Mouse (Mus musculus): ENCODE results near the gene Adcy6. TPM values are rescaled to one million over a fixed set of nuclear protein-coding genes. Genes with fewer than 3 reads are reported as not detected.

The Adcy6 gene
- polyA plus RNA-seq, 1 experiment from 2014 or later, result 29.0 TPM

DNA sequence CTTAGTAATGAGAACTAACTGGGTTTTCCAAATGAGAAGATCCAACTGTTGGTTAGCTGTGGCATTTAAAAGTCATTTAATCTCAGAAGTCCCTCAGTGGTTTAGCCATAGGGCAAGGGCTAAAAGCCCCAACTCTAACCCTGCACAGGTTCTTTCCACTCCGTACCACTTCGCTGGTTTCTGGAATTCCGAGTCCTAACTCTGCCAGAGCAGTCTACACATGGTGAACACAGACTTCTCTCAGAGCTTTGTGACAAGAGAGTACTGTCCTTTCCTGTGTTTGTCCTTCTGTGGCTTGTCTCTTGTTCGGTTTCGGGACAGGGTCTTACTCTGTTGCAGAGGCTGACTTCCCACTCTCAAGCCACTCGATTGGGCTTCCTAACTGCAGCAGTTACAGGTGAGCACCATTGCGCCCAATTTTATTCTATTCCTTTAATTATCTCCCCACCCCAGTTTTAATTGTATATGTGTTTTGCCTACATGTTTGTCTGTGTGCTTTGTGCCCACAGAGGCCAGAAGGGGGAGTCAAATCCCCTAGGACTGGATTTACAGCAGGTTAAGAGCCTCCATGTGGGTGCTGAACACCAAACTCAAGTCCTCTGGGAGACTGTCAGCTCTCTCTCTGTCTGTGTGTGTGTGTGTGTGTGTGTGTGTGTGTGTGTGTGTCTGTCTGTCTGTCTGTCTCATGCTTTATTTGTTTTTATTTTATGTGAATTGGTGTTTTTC, 16.8 kb upstream of the Adcy6 start:
- Histone ChIP-seq H3K27me3 (replicated peaks) (peaks cover 56% of the 10 kb centered on the region), H3K4me3 (no peak overlapping the region), H3K9me3 (0 out of 2 replicates have a peak, but pooled peaks cover 4% of the 10 kb centered on the region), H3K4me1 (peaks cover 42% of the 10 kb centered on the region), H3K4me2 (0 out of 2 replicates have a peak overlapping the region, but pooled peaks have one; percentile 16), H3K27ac (replicated peaks) (no peak overlapping the region), H3K9ac (no peak overlapping the region), H3K36me3 (no peaks in the 10 kb centered on the region)
- ATAC-seq (ENCODE audit: extremely low read depth, insufficient number of reproducible peaks, low FRiP score, low TSS enrichment), result no peak
- 69% methylated on average over 7 of the region's 7 CpGs for WGBS

DNA sequence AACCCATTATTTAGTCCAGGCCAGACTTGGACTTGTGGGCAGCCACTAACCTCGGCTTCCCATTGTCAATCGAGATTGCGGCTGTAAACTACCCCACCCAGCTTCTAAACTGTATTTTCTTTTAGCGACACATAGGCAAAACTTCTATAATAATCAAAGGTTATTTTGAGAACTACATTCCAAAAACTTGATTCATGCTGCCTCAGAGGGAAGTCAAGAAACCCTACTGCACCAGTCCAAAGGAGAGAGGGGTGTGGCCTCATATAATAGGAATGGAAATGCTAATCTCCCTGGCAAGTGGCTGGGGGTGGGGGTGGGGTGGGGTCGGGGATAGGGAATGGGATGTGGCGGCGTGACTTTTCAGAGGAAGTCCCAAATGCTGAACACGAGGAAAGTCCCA, 16.2 kb upstream of the Adcy6 start:
- 0 out of 2 replicates have a peak overlapping the region, but pooled peaks have one; percentile 20 for H3K27ac ChIP-seq (replicated peaks)
- H3K4me3 ChIP-seq, result no peak overlapping the region
- 0 out of 2 replicates have a peak overlapping the region, but pooled peaks have one; percentile 16 for H3K4me2 ChIP-seq
- peaks cover 37% of the 10 kb centered on the region for H3K4me1 ChIP-seq
- 0 out of 2 replicates have a peak, but pooled peaks cover 4% of the 10 kb centered on the region for H3K9me3 ChIP-seq
- no peak overlapping the region for H3K9ac ChIP-seq
- peaks cover 54% of the 10 kb centered on the region for H3K27me3 ChIP-seq (replicated peaks)
- no peaks in the 10 kb centered on the region for H3K36me3 ChIP-seq
- WGBS, result 23% methylated on average over 8 of the region's 8 CpGs
- no peak for ATAC-seq (ENCODE audit: extremely low read depth, insufficient number of reproducible peaks, low FRiP score, low TSS enrichment)

DNA sequence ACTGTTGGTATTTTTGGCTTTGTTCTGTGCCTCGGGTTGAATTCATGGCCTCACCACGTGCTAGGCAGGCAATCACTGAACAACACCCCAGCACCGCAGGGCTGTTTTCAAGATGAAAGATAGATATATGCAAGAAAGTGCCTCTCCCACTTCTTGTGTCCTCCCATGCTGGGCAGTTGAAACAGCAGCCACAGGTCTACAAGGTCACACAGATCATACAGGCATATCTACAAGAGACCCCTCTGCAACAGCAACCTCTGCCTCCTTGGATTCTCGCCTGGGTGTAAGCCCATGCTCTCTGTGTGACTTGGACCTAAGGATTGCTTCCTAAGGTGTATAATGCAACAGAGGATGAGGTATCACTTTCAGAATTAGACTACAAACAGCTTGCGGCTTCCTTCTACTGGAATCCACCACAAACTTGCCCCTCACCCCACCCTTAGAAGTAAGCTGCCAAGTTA, 13.5 kb upstream of the Adcy6 start:
- 40% methylated on average over 5 of the region's 5 CpGs for WGBS
- H3K9ac ChIP-seq, result no peak overlapping the region
- peaks cover 15% of the 10 kb centered on the region for H3K4me1 ChIP-seq
- 0 out of 2 replicates have a peak, but pooled peaks cover 4% of the 10 kb centered on the region for H3K9me3 ChIP-seq
- H3K27me3 ChIP-seq (replicated peaks), result peaks cover 33% of the 10 kb centered on the region
- no peak overlapping the region for H3K4me2 ChIP-seq
- no peak for ATAC-seq (ENCODE audit: extremely low read depth, insufficient number of reproducible peaks, low FRiP score, low TSS enrichment)
- H3K27ac ChIP-seq (replicated peaks), result no peak overlapping the region
- H3K36me3 ChIP-seq, result no peaks in the 10 kb centered on the region
- H3K4me3 ChIP-seq, result no peak overlapping the region

DNA sequence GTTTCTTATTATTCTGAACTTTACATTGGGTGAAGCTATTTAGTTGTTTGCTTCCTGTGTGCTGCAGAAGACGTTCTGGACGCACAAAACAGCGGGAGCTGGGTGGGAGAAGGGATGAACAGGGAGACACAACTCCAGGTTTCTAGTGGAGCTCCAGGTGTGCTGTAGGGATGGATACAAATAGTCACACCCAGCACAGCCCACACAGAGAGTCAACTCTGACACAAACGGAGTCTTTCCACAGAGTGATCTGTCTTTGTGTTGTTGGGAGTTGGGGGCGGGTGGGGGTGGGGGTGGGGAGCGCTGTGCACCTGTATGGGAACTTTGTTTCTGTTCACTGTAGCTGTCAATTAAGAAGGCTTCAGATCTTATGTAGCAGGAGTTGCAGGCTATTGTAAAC, 12.8 kb upstream of the Adcy6 start:
- no peak for ATAC-seq (ENCODE audit: extremely low read depth, insufficient number of reproducible peaks, low FRiP score, low TSS enrichment)
- H3K4me2 ChIP-seq, result no peak overlapping the region
- no peak overlapping the region for H3K4me3 ChIP-seq
- peaks cover 12% of the 10 kb centered on the region for H3K4me1 ChIP-seq
- no peaks in the 10 kb centered on the region for H3K36me3 ChIP-seq
- H3K9ac ChIP-seq, result no peak overlapping the region
- 33% methylated on average over 6 of the region's 6 CpGs for WGBS
- peaks cover 26% of the 10 kb centered on the region for H3K27me3 ChIP-seq (replicated peaks)
- no peak overlapping the region for H3K27ac ChIP-seq (replicated peaks)
- 0 out of 2 replicates have a peak, but pooled peaks cover 4% of the 10 kb centered on the region for H3K9me3 ChIP-seq

DNA sequence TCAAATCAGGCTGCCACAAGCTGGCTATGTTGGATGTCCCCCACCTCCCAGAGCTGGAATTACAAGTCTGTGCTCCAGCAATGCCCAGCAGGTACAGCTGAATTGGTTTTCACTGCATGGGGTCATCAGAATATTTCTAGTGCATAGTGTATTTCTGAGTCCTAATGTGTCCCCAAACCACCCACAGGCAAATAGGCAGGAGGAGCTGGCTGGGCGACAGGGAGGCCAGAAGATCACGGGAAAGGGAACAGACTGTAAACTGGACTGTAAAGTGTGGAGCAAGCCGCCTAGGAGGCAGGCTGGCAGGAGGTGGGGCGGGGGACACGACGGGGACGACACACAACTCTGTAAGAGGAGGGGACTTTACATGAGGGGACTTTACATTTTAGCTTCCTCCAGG, 12.3 kb upstream of the Adcy6 start:
- 10% methylated on average over 7 of the region's 7 CpGs for WGBS
- Histone ChIP-seq H3K27ac (replicated peaks) (no peak overlapping the region), H3K4me1 (peaks cover 15% of the 10 kb centered on the region), H3K36me3 (no peaks in the 10 kb centered on the region), H3K9me3 (0 out of 2 replicates have a peak, but pooled peaks cover 4% of the 10 kb centered on the region), H3K4me3 (no peak overlapping the region), H3K4me2 (no peak overlapping the region), H3K9ac (no peak overlapping the region), H3K27me3 (replicated peaks) (peaks cover 22% of the 10 kb centered on the region)
- ATAC-seq (ENCODE audit: extremely low read depth, insufficient number of reproducible peaks, low FRiP score, low TSS enrichment), result no peak

DNA sequence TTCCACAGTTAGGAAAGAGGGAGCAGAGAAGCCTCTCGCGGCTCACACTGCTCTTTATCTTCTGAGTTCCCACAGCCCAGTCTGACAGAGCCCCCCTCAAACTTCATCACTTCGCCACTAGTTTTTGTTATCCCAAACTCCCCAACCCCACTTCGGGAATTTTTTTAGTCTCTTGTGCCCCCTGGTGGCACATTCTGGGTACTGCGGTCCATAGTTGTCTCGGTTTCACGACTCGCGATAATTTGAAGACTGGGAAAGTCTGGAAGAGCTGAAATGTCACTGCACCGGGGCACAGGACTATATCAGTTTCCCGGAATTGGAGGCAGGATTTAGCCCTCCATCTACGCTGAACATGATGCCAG, 7.3 kb upstream of the Adcy6 start:
- under 1% methylated on average over 12 of the region's 12 CpGs for WGBS
- no peaks in the 10 kb centered on the region for H3K36me3 ChIP-seq
- 0 out of 2 replicates have a peak overlapping the region, but pooled peaks have one; percentile 78 for H3K27ac ChIP-seq (replicated peaks)
- H3K9me3 ChIP-seq, result no peaks in the 10 kb centered on the region
- H3K9ac ChIP-seq, result peak overlapping the region; percentile 73
- H3K4me1 ChIP-seq, result peaks cover 34% of the 10 kb centered on the region
- peaks cover 12% of the 10 kb centered on the region; the same call in 1 of the 2 replicates for H3K27me3 ChIP-seq (replicated peaks)
- H3K4me3 ChIP-seq, result peak overlapping the region; percentile 26; the same call in 1 of the 2 replicates
- H3K4me2 ChIP-seq, result peak overlapping the region; percentile 57
- no peak for ATAC-seq (ENCODE audit: extremely low read depth, insufficient number of reproducible peaks, low FRiP score, low TSS enrichment)

DNA sequence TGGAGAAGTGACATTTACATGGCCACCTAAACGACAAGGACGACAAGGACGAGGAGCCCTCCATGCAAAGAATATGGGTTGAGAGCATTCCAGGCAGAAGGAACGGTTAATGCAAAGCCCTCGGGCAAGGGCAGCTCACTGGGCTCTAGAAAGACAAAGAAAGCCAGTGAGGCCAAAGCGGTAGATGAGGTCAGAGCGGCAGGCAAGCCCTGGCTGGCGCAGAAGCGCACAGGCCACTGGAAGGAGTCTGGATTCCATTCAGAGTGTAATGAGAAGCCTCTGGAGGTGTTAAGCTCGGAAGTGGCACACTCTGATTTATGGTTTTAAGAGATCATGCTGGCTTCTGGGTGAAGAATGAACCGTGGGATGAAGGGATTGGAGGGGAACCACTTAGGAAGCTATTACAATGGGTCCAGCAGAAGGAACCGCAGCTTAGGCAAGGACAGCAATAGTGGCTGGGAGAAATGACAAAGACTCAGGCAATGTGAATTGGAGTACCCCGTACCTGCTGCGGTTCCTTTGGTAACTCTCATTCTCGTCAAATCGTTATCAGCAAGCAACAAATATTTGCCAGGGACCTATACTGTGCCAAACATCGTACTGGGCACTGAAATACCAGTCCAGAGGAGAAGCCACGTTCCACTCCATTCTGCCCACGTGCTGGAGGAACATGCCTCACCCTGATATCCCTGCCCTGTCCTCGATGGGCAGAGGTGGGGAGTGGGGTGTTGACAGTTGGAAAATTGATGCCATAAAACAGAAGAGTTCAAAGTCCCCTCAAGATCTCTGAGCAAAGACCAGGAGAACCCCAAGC, 6.7 kb upstream of the Adcy6 start:
- Histone ChIP-seq H3K27ac (replicated peaks) (peak overlapping the region; percentile 78), H3K4me2 (peak overlapping the region; percentile 57), H3K9ac (peak overlapping the region; percentile 17), H3K9me3 (no peaks in the 10 kb centered on the region), H3K27me3 (replicated peaks) (peaks cover 8% of the 10 kb centered on the region; the same call in 1 of the 2 replicates), H3K36me3 (no peaks in the 10 kb centered on the region), H3K4me3 (peak overlapping the region; percentile 26; the same call in 1 of the 2 replicates), H3K4me1 (peaks cover 34% of the 10 kb centered on the region)
- no peak for ATAC-seq (ENCODE audit: extremely low read depth, insufficient number of reproducible peaks, low FRiP score, low TSS enrichment)
- WGBS, result 37% methylated on average over 20 of the region's 20 CpGs

DNA sequence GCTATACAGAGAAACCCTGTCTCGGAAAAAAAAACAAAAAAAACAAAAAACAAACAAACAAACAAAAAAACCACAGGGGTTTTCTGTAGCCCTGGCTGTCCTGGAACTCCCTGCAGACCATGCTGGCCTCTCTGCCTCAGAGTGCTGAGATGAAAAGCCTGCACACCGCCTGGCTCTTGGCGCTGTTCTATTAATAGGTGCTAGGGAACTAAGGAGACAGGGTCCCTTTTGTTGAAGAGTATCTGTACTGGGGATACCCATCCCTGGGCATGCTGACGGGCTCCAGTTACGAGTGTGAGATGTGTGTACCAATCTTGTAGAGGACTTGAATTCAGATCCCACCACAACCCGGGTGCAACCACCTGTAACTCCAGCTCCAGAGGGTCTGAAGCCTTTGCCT, 5.9 kb upstream of the Adcy6 start:
- peaks cover 5% of the 10 kb centered on the region; the same call in 1 of the 2 replicates for H3K27me3 ChIP-seq (replicated peaks)
- peaks cover 34% of the 10 kb centered on the region for H3K4me1 ChIP-seq
- WGBS, result 45% methylated on average over 6 of the region's 6 CpGs
- no peak overlapping the region for H3K4me3 ChIP-seq
- peak overlapping the region; percentile 78 for H3K27ac ChIP-seq (replicated peaks)
- no peak overlapping the region for H3K4me2 ChIP-seq
- no peak overlapping the region for H3K9ac ChIP-seq
- H3K9me3 ChIP-seq, result no peaks in the 10 kb centered on the region
- ATAC-seq (ENCODE audit: extremely low read depth, insufficient number of reproducible peaks, low FRiP score, low TSS enrichment), result no peak
- no peaks in the 10 kb centered on the region for H3K36me3 ChIP-seq

DNA sequence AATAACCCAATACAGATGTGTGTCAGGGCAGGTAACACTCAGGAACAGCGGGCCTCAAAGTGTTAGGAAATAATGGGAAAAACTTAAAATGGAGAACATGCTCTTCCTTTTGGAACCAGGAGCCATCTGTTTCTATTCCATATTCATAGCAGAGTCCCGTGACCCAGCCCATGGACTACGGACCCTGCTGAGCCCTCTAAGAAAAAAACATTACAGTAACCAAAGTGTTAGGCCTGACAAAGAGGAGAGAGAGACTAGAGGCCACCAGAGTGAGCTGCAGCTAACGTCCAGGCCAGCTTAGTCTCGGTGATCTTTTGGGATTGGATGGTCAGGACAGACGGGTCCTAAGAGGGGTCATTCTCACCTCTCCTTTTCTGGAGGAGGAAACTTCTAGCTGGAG, 5.1 kb upstream of the Adcy6 start:
- Histone ChIP-seq H3K27me3 (replicated peaks) (no peaks in the 10 kb centered on the region), H3K27ac (replicated peaks) (peak overlapping the region; percentile 78), H3K36me3 (no peaks in the 10 kb centered on the region), H3K4me3 (no peak overlapping the region), H3K4me2 (no peak overlapping the region), H3K9me3 (no peaks in the 10 kb centered on the region), H3K9ac (peak overlapping the region; percentile 55; the same call in 1 of the 2 replicates), H3K4me1 (peaks cover 41% of the 10 kb centered on the region)
- WGBS, result 49% methylated on average over 6 of the region's 6 CpGs
- ATAC-seq (ENCODE audit: extremely low read depth, insufficient number of reproducible peaks, low FRiP score, low TSS enrichment), result no peak

DNA sequence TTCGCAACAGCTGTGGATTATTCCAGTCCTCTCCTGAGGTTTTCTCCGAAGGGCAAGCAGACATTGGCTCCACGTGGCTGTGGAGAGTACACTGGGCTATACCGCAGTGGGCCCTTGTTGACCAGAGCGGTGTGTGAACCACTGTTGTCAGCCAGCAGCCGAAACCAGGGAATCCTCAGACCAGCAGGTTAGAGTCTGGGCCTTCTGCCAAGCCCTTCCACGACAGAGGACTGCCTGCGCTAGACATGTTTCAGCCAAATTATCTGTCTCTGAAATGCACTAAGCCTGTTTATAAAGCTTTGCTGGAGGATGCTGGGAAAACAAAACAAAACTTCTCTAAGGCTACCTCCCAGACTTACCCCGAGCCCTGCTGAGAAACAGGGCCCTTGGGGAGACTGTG, 4.7 kb upstream of the Adcy6 start:
- Histone ChIP-seq H3K9ac (peak overlapping the region; percentile 55), H3K27me3 (replicated peaks) (no peaks in the 10 kb centered on the region), H3K4me3 (no peak overlapping the region), H3K4me1 (peaks cover 42% of the 10 kb centered on the region), H3K9me3 (no peaks in the 10 kb centered on the region), H3K27ac (replicated peaks) (peak overlapping the region; percentile 78), H3K36me3 (no peaks in the 10 kb centered on the region), H3K4me2 (no peak overlapping the region)
- 29% methylated on average over 9 of the region's 9 CpGs for WGBS
- no peak for ATAC-seq (ENCODE audit: extremely low read depth, insufficient number of reproducible peaks, low FRiP score, low TSS enrichment)

DNA sequence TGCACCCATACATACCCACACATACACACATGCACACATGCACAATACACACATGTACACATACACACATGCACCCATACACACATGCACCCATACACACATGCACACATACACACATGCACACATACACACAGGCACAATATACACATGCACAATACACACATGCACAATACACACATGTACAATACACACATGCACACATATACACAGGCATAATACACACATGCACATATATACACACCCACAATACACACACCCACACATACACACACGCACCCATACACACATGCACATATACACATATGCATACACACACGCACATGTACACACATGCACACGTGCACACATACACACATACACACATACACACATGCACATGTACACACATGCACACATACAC, 2.4 kb upstream of the Adcy6 start:
- whole genome bisulfite sequencing, result 91% methylated on average over 3 of the region's 3 CpGs
- Histone ChIP-seq H3K36me3 (no peaks in the 10 kb centered on the region), H3K9me3 (no peaks in the 10 kb centered on the region), H3K27me3 (replicated peaks) (no peaks in the 10 kb centered on the region), H3K4me3 (no peak overlapping the region), H3K4me1 (peaks cover 50% of the 10 kb centered on the region), H3K9ac (no peak overlapping the region), H3K4me2 (no peak overlapping the region), H3K27ac (replicated peaks) (no peak overlapping the region)
- ATAC-seq (ENCODE audit: extremely low read depth, insufficient number of reproducible peaks, low FRiP score, low TSS enrichment), result no peak
